Mouse (Mus musculus) megakaryocyte-erythroid progenitor cell, adult 5-6 weeks (primary cell): Measurements from ENCODE around the gene Bola2. TPM values are rescaled to one million over a fixed set of nuclear protein-coding genes. Genes with fewer than 3 reads are reported as not detected.

Source experiments
- ATAC-seq: replicated peaks from 2 replicates; pipeline ENCODE4 v1.8.0; 2016; ENCODE audit warnings: mild to moderate bottlenecking, inconsistent platforms; ENCODE audit not compliant: severe bottlenecking, poor library complexity, low FRiP score, low TSS enrichment
- total RNA-seq, 2 experiments: library from RNA; stranded (forward) in 1 of 2; stranded (reverse) in 1 of 2; fragments of 200-1000, 215-1000 nt in 1 of 2; fragments of >200 nt in 1 of 2; fragmentation: Nextera tagmentation in 1 of 2; gene quantifications; 2 replicates each; pipeline ENCODE4 v1.2.3; 2014 to 2017

Bola2 gene
- total RNA-seq (2014; fragmentation: Nextera tagmentation) (212 and 218 TPM in 2 replicates), total RNA-seq (2017) (107 and 179 TPM in 2 replicates)

GRCm38 (mm10) chr7:126695210-126695611 is at the start of gene Bola2:
TSS of gene Bola2 (plus strand) at chr7:126695401.
- peak; percentile 76 for ATAC-seq

DNA sequence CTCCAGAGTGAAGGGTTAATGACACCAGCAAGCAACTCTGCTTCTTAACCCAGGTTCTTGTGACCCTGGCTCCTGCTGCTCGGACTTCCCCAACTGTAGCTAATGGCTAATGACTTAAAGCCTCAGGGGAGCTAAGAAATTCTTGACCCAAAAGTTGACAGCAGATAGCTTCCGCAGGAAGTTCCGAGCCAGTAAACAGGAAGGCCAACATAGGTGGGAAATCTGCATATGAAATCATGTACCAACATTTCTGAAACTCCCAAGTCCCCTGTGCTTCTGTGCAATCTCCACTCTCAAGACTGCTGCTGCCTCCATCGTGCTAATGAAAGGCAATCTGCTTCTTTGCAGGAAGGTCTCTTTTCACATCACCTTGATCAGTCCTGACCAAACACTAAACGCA is 49.5 kb upstream of the Bola2 start:
- no peak for ATAC-seq

- no peak for ATAC-seq
Measured at GRCm38 (mm10) chr7:126648486-126648885, 46.7 kb upstream of the Bola2 start.

DNA sequence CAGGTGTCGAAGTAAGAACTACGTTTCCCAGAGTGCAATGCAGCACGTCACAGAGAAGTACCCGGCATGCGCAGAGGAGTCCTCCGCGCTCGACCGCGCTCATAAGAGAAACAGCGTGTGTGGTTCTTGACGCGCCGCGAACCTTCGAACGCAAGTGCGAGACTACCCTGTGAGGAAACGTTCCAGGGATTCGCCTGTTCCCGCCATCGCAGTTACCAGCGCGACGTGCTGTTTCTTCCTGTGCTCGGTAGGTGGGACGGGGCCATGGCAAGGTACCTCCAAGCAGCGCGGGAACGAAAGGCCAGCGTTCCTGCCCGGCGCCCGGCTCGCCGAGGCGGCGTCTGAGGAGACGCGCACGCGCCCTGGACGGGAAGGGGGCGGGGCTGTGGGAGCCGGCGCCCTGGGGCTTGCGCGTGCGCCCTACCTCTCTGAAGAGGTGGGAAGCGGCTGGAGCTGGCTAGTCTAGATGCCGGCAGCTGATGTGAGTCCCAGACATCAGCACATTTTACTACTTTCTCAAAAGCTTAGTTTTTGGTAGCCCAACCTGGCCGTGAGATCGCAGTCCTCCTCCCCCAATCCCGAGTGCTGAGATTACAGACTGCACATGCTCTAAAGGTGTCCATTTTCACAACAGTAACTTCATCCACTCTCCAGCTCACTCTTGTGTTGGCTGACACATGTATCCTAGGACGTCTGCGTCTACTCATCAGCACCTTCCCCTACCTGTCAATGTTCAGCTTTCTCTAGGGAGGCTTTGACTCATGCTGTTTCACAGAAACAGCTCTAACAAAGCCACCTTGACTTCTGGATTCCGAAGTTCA is 45.8 kb upstream of the Bola2 start, which contains the start of gene Sgf29:
TSS of gene Sgf29 (plus strand) at position 79 of the 821 bp plus-strand sequence.
- peak; percentile 88 for ATAC-seq

GRCm38 (mm10) chr7:126650852-126651251 is 44.3 kb upstream of the Bola2 start:
- ATAC-seq: 0 out of 2 replicates have a peak, but pooled peaks have one; percentile 15

DNA sequence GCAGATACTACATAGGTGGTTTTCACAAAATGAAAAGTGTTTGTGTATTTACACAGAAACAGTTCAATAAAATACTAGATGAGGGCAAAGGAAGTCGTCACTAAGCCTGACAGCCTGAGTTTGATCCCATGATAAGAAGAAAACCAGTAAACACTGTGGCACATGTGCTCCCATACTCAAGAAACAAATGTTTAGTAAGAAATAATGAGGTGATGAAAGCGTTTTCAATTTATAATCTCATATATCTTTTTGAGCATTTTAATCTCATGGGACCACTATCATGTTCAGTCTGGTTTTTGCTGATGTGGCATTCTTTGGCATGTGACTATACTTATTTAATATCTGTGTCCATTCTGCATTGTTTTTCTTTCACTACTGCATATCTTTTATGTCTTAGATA is 41.2 kb upstream of the Bola2 start:
- no peak for ATAC-seq

- no peak for ATAC-seq
Measured at GRCm38 (mm10) chr7:126655695-126656094, 39.5 kb upstream of the Bola2 start.

GRCm38 (mm10) chr7:126657522-126657921 is 37.7 kb upstream of the Bola2 start:
- ATAC-seq: no peak

- ATAC-seq: no peak
Measured at GRCm38 (mm10) chr7:126659771-126660170, 35.4 kb upstream of the Bola2 start.

DNA sequence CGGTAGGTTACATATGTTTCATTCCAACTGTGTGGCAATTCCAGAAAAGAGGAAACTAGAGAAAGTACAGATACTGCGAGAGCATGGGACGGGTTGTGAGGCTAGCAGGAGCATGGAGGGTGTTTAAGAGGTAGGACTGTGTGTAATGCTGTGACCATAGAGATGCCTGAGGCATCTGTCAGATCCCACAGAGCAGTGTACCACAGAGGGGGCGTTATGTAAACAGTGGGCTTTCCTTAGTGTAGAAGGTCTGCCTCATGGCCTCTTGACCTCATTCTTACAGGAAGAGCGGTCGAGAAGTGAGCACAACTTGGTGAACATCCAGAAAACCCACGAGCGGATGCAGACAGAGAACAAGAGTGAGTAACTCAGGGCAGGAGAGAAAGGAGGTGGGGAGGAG is 31.6 kb upstream of the Bola2 start:
- no peak for ATAC-seq

- ATAC-seq: no peak
Measured at GRCm38 (mm10) chr7:126665269-126665668, 29.9 kb upstream of the Bola2 start.

GRCm38 (mm10) chr7:126667495-126668090 is 27.6 kb upstream of the Bola2 start:
- no peak for ATAC-seq

DNA sequence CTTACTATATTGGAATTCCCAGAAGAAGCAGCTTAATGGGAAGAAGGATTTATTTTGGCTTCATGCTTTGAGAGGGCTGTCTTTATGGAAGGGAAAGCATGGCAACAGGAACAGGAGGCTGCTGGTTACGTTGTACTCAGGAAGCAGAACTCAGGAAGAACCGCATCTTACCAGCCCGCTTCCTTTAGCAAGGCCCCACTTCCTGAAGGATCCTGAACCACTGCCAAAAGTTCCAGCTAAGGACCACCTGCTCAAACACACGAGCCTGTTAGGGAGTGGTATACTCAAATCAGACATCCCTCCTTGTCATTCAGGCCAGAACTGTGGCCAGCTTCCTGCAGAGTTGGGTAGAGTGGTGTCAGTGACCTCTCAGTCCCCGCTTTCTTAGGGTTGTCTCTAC is 26.7 kb upstream of the Bola2 start:
- no peak for ATAC-seq

DNA sequence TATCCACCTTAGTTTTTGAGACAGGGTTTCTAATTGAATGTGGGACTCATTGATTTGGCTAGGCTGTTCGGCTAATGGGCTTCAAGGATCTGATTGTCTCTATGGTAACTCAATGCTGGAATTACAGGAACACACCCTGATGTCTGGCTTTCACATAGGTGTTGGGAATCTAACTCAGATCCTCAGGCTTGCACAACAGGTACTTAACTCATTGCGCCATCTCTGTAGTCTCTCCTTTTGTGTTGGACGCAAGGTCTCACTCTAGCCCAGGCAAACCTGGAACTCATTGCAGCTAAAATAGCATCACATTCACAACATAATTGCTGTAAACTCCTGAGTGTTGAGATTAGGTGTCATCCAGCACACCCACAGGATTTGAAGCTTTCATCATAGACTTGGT is 25.0 kb upstream of the Bola2 start:
- no peak for ATAC-seq

DNA sequence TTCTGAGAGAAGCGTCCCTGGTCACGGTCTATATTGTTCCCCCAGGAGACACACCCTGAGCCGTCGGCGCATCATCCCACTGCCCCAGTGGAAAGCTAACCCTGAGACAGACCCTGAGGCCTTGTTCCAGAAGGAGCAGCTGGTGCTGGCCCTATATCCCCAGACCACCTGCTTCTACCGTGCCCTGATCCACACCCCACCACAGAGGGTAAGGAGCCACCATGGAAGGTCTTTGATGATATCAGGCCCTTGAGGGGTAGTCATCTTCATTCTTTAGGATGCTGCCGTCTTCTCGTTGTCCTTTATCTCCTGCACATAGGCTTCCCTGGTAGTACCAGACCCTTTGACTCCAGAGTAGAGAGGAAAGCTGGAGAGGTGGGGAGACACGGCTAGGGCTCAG is 23.1 kb upstream of the Bola2 start:
- no peak for ATAC-seq

DNA sequence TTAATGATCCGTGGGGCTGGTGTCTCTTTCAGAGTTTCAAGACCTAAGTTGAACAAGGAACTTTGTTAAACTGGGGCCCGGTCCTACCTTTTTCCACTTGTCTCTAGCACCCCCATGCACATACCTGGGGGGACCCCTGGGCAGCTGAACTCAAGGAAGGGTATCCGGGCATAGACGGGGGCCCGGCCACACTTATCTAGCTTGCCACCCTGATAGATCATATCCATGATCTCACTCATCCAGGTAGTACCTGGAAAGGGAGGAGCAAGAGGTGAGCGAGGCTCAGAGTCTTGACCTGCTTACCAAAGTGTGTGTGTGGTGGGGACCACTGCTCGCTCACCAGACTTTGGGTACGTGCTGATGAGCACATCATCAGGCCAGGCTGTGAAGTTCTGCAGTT is 20.1 kb upstream of the Bola2 start:
- no peak for ATAC-seq

GRCm38 (mm10) chr7:126676207-126676606 is 19.0 kb upstream of the Bola2 start, which contains the start of gene Sult1a1:
TSS of gene Sult1a1 (minus strand) at chr7:126676432.
- ATAC-seq: no peak

DNA sequence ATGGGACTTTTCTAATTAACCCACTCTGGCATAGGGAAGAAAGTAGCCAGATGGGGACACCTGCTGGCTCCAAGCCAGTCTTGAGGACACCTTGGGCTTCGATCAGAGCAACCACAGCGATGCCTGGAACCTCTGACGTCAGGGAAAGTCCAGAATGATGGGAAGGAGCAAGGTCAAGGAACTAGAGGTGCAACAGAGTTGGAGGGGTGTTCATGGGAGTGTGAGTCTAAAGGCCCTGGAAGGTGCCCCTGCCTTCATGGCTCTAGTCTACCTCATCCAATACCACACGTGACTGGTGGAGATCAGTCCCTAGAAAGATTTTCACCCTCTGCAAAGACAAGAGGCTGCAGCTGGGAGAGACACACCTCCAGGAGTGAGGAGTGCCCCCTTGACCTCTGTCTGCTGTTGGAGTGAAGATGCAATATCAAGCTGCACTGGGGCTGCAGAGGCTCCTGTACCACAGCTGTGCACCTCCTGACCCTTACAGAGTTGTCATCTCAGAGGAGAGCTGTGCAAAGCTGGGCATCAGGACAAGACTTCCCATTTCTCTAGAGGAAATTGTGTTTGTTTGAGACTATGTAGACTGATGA is 18.5 kb upstream of the Bola2 start:
- ATAC-seq: no peak

GRCm38 (mm10) chr7:126678545-126679341 is 16.5 kb upstream of the Bola2 start:
- ATAC-seq: no peak

DNA sequence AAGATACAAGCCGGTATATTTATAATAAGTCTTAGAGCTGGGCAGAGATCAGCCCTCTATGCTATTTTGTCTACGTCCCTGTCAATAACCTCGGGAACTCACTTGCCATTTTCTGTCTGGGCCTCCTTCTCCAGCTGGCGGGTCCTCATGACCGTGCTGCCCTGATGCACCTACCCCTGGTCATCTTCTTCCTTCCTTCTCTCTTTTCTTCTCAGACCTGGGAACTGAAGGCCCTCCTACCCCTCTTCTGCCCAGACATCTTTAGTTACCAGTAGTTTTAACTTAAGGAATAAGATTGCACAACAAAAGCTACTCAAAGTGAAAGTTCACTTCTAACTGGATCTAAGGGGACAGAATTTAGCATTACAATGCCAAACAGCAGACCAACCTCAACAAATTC is 15.5 kb upstream of the Bola2 start:
- ATAC-seq: no peak
